Mouse (Mus musculus) spleen, adult 2 months (tissue): ENCODE data around the gene Gvin1.

Source experiments
- CTCF ChIP-seq: fragments of 200-500 bp; IDR thresholded peaks from 2 replicates; pipeline ENCODE4 v1.5.1; 2011; ENCODE audit warnings: mild to moderate bottlenecking, inconsistent platforms; ENCODE audit not compliant: insufficient read depth, insufficient read length, insufficient replicate concordance; ENCODE audit errors: extremely low read depth
- POLR2A ChIP-seq: fragments of 200-500 bp; IDR thresholded peaks from 2 replicates; pipeline ENCODE4 v1.6.1; 2011; ENCODE audit warnings: low read depth, low read length, inconsistent platforms

DNA sequence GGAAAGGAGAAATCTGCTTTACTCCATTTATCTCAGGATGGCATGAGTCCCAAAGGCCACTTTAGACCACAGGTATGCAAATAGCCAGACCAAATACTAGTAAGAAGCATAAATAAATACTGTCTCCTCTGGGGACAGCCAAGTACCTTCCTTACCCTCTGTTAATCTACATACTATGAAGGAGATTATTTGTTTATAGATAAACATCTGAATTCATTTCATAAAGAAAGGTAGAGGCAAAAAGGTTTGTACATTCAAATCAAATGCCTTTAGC is 22.0 kb upstream of the Gvin1 start:
- no peak for TF ChIP-seq CTCF
- no peak for TF ChIP-seq POLR2A
